Mouse (Mus musculus) embryonic facial prominence, embryonic 15.5 days (tissue): ENCODE measurements around the gene Tbc1d5. TPM values are rescaled to one million over a fixed set of nuclear protein-coding genes. Genes with fewer than 3 reads are reported as not detected.

Experiments
- ATAC-seq: fragments of 200-750 bp; cut with Nextera tagmentation; 2 replicates; pipeline ENCODE4 v1.8.0; 2017; ENCODE audit warnings: low read depth, moderate TSS enrichment; ENCODE audit not compliant: insufficient number of reproducible peaks, low FRiP score, low TSS enrichment
- H3K27ac ChIP-seq: fragments of 300-500 bp; sonication (generic); replicated peaks from 2 replicates; pipeline ENCODE4 v1.5.1; 2015; ENCODE audit warnings: mild to moderate bottlenecking, inconsistent platforms
- H3K27me3 ChIP-seq: fragments of 300-500 bp; sonication (generic); 2 replicates; pipeline ENCODE4 v1.6.1; 2015; ENCODE audit warnings: inconsistent platforms
- H3K36me3 ChIP-seq: fragments of 300-500 bp; sonication (generic); 2 replicates; pipeline ENCODE4 v1.6.1; 2015; ENCODE audit warnings: mild to moderate bottlenecking, inconsistent platforms
- H3K4me1 ChIP-seq: fragments of 300-500 bp; sonication (generic); 2 replicates; pipeline ENCODE4 v1.6.1; 2015; ENCODE audit warnings: inconsistent platforms
- H3K4me2 ChIP-seq: fragments of 300-500 bp; sonication (generic); replicated peaks from 2 replicates; pipeline ENCODE4 v1.6.1; 2015; ENCODE audit warnings: mild to moderate bottlenecking, inconsistent platforms
- H3K4me3 ChIP-seq: fragments of 300-500 bp; sonication (generic); replicated peaks from 2 replicates; pipeline ENCODE4 v1.5.1; 2015; ENCODE audit warnings: mild to moderate bottlenecking, inconsistent platforms
- H3K9ac ChIP-seq: fragments of 300-500 bp; sonication (generic); 2 replicates; pipeline ENCODE4 v1.6.1; 2015; ENCODE audit warnings: inconsistent platforms
- H3K9me3 ChIP-seq: fragments of 300-500 bp; sonication (generic); replicated peaks from 2 replicates; pipeline ENCODE4 v1.6.1; 2016; ENCODE audit warnings: inconsistent platforms
- WGBS: fragments of 180-500 bp; shearing (Covaris S2); methylation state at CpG from one replicate; pipeline ENCODE4 v1.1.7; 2015; 5-methylcytosine and 5-hydroxymethylcytosine counted together
- polyA plus RNA-seq: library from polyadenylated mRNA; unstranded; fragments of >200 nt; fragmentation: Nextera tagmentation; extraction: Ambion mirVana; gene quantifications from 2 replicates; pipeline ENCODE4 v1.2.1, GENCODE M21; 2015

The Tbc1d5 gene
- polyA plus RNA-seq, 1 experiment from 2014 or later: 11.7 TPM

DNA sequence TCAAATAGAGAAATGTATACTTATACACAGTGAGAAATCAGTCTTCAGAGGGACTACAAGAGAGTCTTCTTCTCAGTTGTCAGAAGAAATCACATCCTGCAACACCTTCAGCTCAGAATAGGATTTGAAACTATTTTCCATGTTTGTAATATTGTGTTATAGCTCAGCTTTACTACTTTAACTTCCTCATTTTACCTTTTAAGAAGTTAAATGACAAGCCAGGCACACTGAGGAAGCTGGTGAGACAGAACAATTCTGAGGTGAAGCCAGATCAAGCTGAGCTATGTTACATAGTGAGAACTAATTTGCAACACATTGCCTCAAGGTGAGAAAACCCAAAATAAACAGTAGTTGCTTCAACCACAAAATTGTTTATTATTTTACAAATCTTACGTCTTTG, 135.3 kb downstream of the Tbc1d5 start:
- ATAC-seq: no peak
- H3K9ac ChIP-seq: no peak overlapping the region
- WGBS: 60% methylated on average over 1 of the region's 1 CpGs

GRCm38 (mm10) chr17:51040861-51041260, 138.3 kb downstream of the Tbc1d5 start:
- 74% methylated on average over 1 of the region's 1 CpGs for WGBS
- H3K27ac ChIP-seq: no peak overlapping the region
- no peaks in the 10 kb centered on the region for H3K36me3 ChIP-seq
- no peak overlapping the region for H3K9ac ChIP-seq
- no peak overlapping the region for H3K4me2 ChIP-seq
- H3K27me3 ChIP-seq: no peaks in the 10 kb centered on the region
- no peak for ATAC-seq
- no peaks in the 10 kb centered on the region for H3K4me1 ChIP-seq
- no peaks in the 10 kb centered on the region for H3K9me3 ChIP-seq
- no peak overlapping the region for H3K4me3 ChIP-seq

More for the DNA sequence above, 135.3 kb downstream of the Tbc1d5 start:
- Histone ChIP-seq H3K36me3 (no peaks in the 10 kb centered on the region), H3K27ac (no peak overlapping the region), H3K4me1 (no peaks in the 10 kb centered on the region), H3K4me2 (no peak overlapping the region), H3K27me3 (no peaks in the 10 kb centered on the region), H3K4me3 (no peak overlapping the region), H3K9me3 (no peaks in the 10 kb centered on the region)

DNA sequence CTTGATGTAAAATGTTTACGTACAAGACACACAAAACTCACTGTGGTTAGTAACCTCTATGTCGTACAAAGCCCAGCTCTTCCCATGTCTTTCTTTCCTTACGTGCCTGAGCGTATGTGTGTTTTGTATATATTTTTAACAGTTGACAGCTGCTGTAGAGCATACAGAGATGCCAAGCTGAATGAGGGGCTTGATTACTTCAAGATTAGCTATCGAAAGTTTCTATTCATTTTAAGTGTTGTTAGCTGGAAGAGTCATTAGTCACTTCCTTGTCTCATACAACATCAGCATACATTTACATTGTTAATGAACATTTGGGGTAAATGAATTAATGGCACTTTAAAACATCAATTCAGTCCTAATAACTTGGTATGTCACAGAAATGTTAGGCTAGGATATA, 155.9 kb downstream of the Tbc1d5 start:
- H3K36me3 ChIP-seq: no peaks in the 10 kb centered on the region
- H3K9ac ChIP-seq: no peak overlapping the region
- H3K9me3 ChIP-seq: no peaks in the 10 kb centered on the region
- H3K4me1 ChIP-seq: no peaks in the 10 kb centered on the region
- no peaks in the 10 kb centered on the region for H3K27me3 ChIP-seq
- H3K4me2 ChIP-seq: no peak overlapping the region
- H3K4me3 ChIP-seq: no peak overlapping the region
- ATAC-seq: no peak
- no peak overlapping the region for H3K27ac ChIP-seq
- WGBS: 78% methylated on average over 5 of the region's 5 CpGs

GRCm38 (mm10) chr17:51016384-51016783, 162.8 kb downstream of the Tbc1d5 start:
- ATAC-seq: no peak

GRCm38 (mm10) chr17:51013908-51014307, 165.2 kb downstream of the Tbc1d5 start:
- no peak for ATAC-seq
- Histone ChIP-seq H3K9ac (no peak overlapping the region), H3K4me2 (no peak overlapping the region), H3K36me3 (no peaks in the 10 kb centered on the region), H3K4me1 (no peaks in the 10 kb centered on the region), H3K4me3 (no peak overlapping the region), H3K27ac (no peak overlapping the region), H3K27me3 (no peaks in the 10 kb centered on the region), H3K9me3 (no peaks in the 10 kb centered on the region)

More at GRCm38 (mm10) chr17:51016384-51016783, 162.8 kb downstream of the Tbc1d5 start:
- Histone ChIP-seq H3K9ac (no peak overlapping the region), H3K4me3 (no peak overlapping the region), H3K36me3 (no peaks in the 10 kb centered on the region), H3K27me3 (no peaks in the 10 kb centered on the region), H3K4me1 (no peaks in the 10 kb centered on the region), H3K27ac (no peak overlapping the region), H3K9me3 (no peaks in the 10 kb centered on the region), H3K4me2 (no peak overlapping the region)
- WGBS: 63% methylated on average over 2 of the region's 2 CpGs

- no peak for ATAC-seq
- Histone ChIP-seq H3K9me3 (no peaks in the 10 kb centered on the region), H3K27ac (no peak overlapping the region), H3K36me3 (no peaks in the 10 kb centered on the region), H3K4me3 (no peak overlapping the region), H3K9ac (no peak overlapping the region), H3K27me3 (no peaks in the 10 kb centered on the region), H3K4me2 (no peak overlapping the region), H3K4me1 (no peaks in the 10 kb centered on the region)
These were observed 176.0 kb downstream of the Tbc1d5 start for GRCm38 (mm10) chr17:51003179-51003578.

DNA sequence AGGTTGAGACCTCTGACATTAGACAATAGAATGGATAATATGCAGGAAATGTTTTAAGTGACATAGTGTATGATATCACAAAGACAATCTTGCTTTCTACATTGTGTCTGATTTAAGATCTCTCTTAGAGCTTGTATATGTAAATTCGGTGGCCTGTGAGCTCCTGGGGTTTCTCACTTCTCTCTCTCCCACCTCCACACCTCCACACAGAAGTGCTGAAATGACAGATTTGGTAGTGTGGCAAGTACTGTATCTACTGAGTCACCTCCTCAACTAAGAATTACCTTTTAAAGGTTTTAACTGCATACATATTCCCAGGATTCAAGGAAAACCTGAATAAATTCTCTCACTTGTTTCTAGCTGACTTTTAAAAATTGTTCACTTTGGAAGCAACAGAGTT, 180.9 kb downstream of the Tbc1d5 start:
- H3K4me1 ChIP-seq: no peaks in the 10 kb centered on the region
- no peaks in the 10 kb centered on the region for H3K27me3 ChIP-seq
- H3K9ac ChIP-seq: no peak overlapping the region
- no peak overlapping the region for H3K4me3 ChIP-seq
- no peaks in the 10 kb centered on the region for H3K36me3 ChIP-seq
- no peak for ATAC-seq
- H3K4me2 ChIP-seq: no peak overlapping the region
- no peak overlapping the region for H3K27ac ChIP-seq
- 81% methylated on average over 1 of the region's 1 CpGs for WGBS
- no peaks in the 10 kb centered on the region for H3K9me3 ChIP-seq

GRCm38 (mm10) chr17:50993294-50993993, 185.7 kb downstream of the Tbc1d5 start:
- WGBS: 81% methylated on average over 3 of the region's 3 CpGs
- no peak overlapping the region for H3K4me3 ChIP-seq
- H3K4me1 ChIP-seq: no peaks in the 10 kb centered on the region
- no peak overlapping the region for H3K9ac ChIP-seq
- H3K27me3 ChIP-seq: no peaks in the 10 kb centered on the region
- no peak overlapping the region for H3K4me2 ChIP-seq
- no peak for ATAC-seq
- no peaks in the 10 kb centered on the region for H3K36me3 ChIP-seq
- no peak overlapping the region for H3K27ac ChIP-seq
- H3K9me3 ChIP-seq: no peaks in the 10 kb centered on the region

- H3K4me3 ChIP-seq: no peak overlapping the region
- no peak overlapping the region for H3K27ac ChIP-seq
- H3K9ac ChIP-seq: no peak overlapping the region
- H3K4me1 ChIP-seq: no peaks in the 10 kb centered on the region
- no peak overlapping the region for H3K4me2 ChIP-seq
- H3K27me3 ChIP-seq: no peaks in the 10 kb centered on the region
- H3K36me3 ChIP-seq: no peaks in the 10 kb centered on the region
- no peaks in the 10 kb centered on the region for H3K9me3 ChIP-seq
- ATAC-seq: no peak
- 92% methylated on average over 2 of the region's 2 CpGs for WGBS
These were observed 188.3 kb downstream of the Tbc1d5 start for GRCm38 (mm10) chr17:50990770-50991405.

- Histone ChIP-seq H3K9ac (no peak overlapping the region), H3K4me1 (no peaks in the 10 kb centered on the region), H3K27me3 (no peaks in the 10 kb centered on the region), H3K27ac (no peak overlapping the region), H3K9me3 (no peaks in the 10 kb centered on the region), H3K4me2 (no peak overlapping the region), H3K36me3 (no peaks in the 10 kb centered on the region), H3K4me3 (no peak overlapping the region)
- ATAC-seq: no peak
- WGBS: 62% methylated on average over 3 of the region's 3 CpGs
These were observed 191.2 kb downstream of the Tbc1d5 start for GRCm38 (mm10) chr17:50987935-50988334.

DNA sequence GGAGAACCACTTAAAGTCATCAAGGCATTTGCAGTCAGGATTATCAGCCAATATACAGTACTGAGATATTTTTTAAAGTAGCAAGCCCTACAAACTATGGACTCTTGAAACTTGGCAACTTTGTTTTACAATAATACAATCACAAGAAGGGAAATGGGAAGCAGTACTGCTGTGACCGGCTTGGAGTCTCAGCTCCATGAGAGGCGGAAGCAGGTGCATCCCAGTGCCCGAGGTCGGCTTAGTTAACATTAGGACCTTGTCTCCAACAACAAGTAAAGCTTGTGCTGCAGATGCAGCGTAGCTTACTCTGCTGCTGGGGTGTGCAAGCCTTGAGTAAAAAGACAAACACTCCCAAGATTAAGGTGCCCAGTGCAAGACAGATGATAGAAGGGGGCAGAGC, 197.2 kb downstream of the Tbc1d5 start:
- H3K9me3 ChIP-seq: no peaks in the 10 kb centered on the region
- no peak overlapping the region for H3K4me3 ChIP-seq
- no peaks in the 10 kb centered on the region for H3K27me3 ChIP-seq
- WGBS: 81% methylated on average over 5 of the region's 5 CpGs
- H3K9ac ChIP-seq: no peak overlapping the region
- no peaks in the 10 kb centered on the region for H3K36me3 ChIP-seq
- no peaks in the 10 kb centered on the region for H3K4me1 ChIP-seq
- no peak overlapping the region for H3K27ac ChIP-seq
- no peak overlapping the region for H3K4me2 ChIP-seq
- no peak for ATAC-seq

DNA sequence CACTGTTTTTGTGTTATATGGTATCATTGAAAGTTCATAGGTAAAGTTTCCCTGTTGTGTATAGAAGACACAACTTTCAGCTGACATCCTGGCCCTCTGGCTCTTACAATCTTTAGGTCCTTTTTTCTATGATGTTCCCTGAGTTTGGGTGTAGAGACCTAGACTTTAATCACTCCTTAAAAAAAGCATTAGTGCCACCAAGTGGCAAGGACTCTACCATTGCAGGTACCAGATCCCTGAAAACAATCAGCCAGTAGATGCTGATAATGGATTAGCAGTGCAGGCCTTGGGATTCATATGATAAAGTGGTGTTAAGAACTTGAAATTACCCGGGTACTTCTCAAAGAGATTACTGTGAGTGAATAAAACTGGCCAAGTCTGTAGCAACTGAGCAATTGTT, 207.0 kb downstream of the Tbc1d5 start:
- Histone ChIP-seq H3K9ac (no peak overlapping the region), H3K27ac (no peak overlapping the region), H3K4me2 (no peak overlapping the region), H3K9me3 (no peaks in the 10 kb centered on the region), H3K4me3 (no peak overlapping the region), H3K27me3 (no peaks in the 10 kb centered on the region), H3K4me1 (no peaks in the 10 kb centered on the region), H3K36me3 (no peaks in the 10 kb centered on the region)
- 19% methylated on average over 1 of the region's 1 CpGs for WGBS
- no peak for ATAC-seq
